Mouse (Mus musculus) kidney, adult 11 months (tissue): ENCODE results near the gene Olfr1416.
"Not testable (repeated sequence)": the region's sequence is repeated elsewhere in the genome, so short reads cannot be mapped to it uniquely, and the experiment has no call there.

ENCODE experiments used
- DNase-seq: peaks from one replicate; pipeline ENCODE4 v3.0.0; 2022

Olfr1416 gene

GRCm38 (mm10) chr1:92485013-92485412, at the start of gene Olfr1416:
Gene Olfr1416, minus strand, starts transcription at chr1:92485113.
- no peak for DNase-seq

DNA sequence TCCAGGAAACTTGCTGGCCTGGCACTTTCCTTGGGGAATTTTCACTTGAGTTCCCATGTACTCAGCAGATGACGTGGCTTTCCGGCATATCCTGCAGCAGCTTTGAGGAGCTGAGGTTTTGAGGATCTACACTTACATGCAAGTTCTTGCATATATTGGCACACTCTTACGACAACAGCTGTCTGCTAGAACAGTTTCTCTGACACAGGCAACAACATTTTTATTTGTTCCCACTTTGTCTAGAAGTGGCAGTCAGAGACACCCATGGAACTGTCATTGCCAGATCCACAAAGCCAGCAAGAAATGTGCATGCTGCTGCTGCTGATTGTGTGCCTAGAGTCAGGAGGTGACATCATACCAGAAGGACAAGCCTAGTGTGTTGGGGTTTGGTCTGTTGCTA, 38.9 kb upstream of the Olfr1416 start:
- DNase-seq: no peak

- DNase-seq: no peak
Observed at GRCm38 (mm10) chr1:92521376-92521775, 36.5 kb upstream of the Olfr1416 start.

GRCm38 (mm10) chr1:92519046-92519445, 34.1 kb upstream of the Olfr1416 start:
- no peak for DNase-seq

DNA sequence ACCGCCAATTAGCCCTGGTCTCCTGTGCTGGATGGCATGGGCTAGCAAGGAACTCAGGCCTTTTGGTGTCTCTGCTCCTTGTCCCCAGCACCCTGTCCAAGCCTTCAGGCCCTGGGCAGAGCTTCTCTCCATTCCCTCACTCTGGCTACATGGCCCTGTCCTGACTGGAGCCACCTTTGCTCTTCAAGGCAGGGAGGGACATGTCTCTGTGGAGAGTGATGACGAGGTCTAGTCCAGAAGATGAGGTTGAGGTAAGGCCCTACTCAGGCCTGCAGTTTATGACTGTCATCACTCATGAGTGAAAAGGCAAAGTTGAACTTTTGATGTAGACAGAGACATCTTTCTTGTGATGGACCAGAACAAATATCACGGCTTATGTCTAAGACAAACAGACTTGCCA, 33.6 kb upstream of the Olfr1416 start, which contains the start of gene Olfr1414:
Gene Olfr1414 (minus strand): TSS at position 101 of the 400 bp plus-strand sequence.
- DNase-seq: no peak

DNA sequence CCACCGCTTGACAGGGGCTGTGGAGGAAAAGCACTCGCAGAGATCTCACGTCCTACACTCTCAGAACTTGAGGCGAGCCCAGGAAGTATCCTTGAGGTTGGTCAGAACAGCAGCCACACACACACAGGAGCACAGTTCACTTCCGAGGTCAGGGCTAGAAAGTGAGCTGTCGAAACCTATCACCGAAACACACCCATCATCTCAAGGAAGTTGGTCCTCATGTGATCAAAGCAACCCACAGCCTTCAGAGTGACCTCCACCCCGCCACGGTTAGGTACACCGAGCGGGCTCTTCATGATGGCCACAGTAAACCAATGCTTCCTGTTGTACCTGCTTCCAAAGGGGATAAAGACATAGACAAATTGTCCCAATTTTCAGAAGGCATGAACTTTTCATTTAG, 30.5 kb upstream of the Olfr1416 start:
- DNase-seq: no peak

GRCm38 (mm10) chr1:92511646-92512045, 26.7 kb upstream of the Olfr1416 start:
- not testable (repeated sequence) for DNase-seq

- no peak for DNase-seq
Observed at GRCm38 (mm10) chr1:92496001-92496400, 11.1 kb upstream of the Olfr1416 start, which contains the start of gene Olfr1415. Gene Olfr1415, minus strand, starts transcription at chr1:92496101.

DNA sequence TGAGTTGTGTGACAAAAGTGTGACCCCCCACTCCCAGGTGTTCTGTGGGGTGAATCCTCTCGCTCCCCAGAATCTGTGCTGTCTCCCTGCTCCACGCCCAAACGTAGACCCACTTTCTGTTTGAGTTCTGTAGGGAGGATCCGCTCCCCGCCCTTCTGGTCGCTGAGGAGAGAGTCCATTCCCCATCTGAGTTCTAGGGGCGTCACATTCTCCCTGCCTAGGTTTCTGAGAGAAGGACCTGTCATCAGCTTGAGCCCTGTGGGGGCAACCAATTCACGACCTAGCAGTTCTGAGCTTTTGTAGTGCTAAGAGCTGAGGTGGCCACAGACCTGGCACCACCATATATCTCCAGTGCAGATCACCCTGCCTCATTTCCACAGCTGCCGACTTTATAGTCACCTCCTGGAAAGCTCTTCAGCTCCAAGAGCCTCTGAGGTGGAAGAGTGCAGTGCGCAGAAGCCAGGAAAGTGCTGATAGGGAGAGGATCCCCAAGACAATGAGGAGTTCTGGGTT, 10.8 kb downstream of the Olfr1416 start:
- no peak for DNase-seq

- peak; percentile 88 for DNase-seq
Observed at GRCm38 (mm10) chr1:92473165-92474041, 11.5 kb downstream of the Olfr1416 start, which contains the start of gene Ndufa10. Gene Ndufa10, minus strand, starts transcription at chr1:92473860.

- DNase-seq: no peak
Observed at GRCm38 (mm10) chr1:92468891-92469290, 16.0 kb downstream of the Olfr1416 start.

DNA sequence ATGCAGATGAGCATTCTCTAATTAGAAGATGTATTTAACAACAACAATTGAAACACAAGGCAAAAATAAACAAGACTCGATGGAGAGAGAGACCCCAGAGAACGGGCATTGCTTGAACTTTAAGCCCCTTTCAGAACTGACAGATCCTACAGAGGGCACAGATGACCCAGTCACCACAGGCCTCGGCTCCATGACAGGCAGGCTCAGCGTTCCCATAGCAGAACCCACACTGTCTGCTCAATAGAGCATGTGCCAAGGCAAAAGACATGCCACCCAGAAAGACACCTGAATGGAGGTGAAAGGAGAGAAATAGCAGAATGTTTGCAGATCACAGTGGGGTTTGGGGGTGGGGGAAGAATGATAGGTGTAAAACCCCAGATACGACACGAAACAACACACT, 26.5 kb downstream of the Olfr1416 start:
- no peak for DNase-seq

DNA sequence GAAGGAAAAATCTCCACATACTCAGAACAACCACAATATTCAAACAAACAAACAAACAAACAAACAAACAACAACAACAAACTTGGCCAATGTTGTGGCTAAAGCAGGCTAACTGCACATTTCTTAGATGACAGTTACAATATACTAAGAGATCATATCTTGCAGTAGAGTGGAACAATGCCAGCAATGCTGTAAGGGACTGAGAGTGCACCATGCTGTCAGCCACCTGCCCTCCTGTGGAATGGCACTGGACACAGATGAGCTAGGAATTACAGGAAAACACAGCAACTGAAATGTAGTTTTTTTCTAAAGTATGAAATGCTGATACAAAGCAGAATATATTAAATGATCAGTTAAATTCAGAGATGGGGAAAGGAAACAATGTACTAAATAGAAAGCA, 27.2 kb downstream of the Olfr1416 start:
- no peak for DNase-seq

DNA sequence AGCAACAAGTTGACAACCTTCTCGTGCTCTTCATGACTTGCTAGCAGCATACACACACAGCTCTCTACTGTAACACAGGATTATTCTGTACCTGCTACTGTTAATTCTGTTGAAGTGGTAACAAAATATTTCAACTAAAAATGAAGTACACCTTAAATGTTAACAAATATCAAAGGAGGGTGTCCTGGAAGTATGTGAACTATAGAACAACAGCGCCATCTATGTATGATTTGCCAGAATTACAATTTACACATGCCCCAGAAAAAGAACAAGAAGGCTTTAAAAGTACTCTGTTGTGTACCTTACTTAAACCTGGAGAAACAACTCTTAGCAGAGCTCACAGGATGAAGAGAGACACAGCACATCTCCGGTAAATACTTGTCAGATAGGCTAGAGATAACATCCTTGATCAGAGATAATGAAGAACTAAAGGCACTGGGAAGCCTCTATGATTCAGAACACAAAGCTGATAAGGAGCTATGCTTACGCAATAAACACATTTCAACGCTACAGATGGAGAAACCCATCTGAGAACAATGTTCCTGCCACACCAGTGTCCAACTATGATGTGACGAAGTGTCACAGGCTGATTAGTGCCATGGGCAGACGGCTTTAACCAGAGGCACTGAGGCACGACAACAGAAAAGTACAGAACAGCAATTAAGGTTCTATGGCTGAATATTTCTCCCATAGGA, 31.0 kb downstream of the Olfr1416 start:
- no peak for DNase-seq

- no peak for DNase-seq
Observed at GRCm38 (mm10) chr1:92448293-92448692, 36.6 kb downstream of the Olfr1416 start.

DNA sequence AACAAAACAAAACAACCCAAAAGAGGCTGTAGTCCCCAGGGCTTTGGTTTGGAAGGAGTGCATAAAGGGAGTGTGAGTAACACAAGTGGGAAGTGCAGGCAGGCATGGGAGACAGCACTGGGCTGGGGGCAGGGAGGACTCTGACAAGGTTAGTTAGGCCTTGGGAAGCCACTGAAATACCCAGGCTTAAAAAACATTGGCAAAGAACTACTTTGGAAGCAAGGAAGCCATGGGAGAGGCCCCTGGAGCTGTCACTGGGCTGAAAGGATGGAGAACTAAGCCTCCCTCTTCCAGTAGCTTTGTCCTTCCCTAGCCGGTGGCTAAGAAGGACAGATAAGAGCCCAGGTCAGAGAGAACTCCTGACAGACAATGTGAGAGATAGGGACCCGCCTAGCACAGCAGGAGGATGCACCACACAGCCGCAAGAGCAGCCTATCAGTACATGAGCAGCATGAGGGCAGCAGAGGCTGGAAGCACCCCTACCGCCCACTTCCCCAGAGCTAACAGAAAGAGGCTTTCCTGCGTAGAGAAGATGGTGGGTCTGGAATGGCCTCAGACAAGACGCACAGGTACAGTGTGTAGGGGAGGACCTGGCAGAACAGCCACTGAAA, 43.4 kb downstream of the Olfr1416 start:
- DNase-seq: no peak

GRCm38 (mm10) chr1:92440066-92440750, 44.7 kb downstream of the Olfr1416 start:
- DNase-seq: no peak

DNA sequence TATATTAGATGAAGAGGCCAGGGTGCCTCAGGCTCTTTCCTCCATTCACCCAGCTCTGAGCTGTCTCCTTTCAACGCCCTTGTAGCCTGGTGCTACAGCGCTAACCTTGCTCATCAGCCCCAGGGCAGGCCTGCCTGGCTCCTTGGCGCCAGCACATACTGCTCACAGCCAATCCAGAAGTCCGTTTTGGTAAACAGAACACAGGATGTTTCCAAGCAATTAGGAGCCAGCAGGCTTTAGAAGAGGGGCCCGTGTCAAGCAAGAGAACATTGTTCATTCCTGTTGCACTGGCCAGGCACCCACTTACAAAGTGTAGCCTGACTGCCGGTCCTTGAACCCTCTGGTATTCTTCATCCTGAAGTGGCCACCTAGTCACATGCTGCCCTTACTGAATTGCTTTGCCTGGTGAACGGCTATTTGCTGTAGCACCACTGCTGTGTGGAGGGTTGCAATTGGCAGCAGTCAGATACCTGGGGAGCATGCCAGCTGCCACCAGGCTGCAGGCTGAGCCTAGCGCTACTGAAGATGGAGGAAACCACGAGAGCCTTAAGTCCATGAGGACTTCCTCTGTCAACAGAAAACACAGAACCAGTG, 47.1 kb downstream of the Olfr1416 start:
- peak; percentile 14 for DNase-seq

- no peak for DNase-seq
Observed at GRCm38 (mm10) chr1:92436831-92437321, 48.0 kb downstream of the Olfr1416 start.

DNA sequence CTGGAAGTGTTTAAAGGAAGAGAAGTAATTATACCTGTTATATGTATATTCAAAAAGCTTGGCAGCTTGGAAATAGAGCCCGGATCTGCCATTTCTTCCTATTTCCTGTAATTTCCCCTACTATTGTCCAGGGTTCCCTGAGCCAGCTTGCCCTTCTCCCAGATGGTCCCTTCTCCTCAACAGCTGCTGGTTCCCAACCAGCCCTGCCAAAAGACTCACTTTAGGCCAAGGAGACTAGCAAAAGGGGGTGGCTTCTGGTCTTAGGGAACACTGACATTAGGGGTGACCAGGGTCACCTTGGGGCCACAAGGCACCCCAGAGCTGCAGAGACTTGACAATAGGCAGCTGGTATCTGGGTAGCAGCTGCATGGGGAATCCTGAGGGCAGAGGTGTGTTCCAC, 49.9 kb downstream of the Olfr1416 start:
- DNase-seq: no peak

GRCm38 (mm10) chr1:92432791-92433190, 52.1 kb downstream of the Olfr1416 start:
- DNase-seq: no peak

DNA sequence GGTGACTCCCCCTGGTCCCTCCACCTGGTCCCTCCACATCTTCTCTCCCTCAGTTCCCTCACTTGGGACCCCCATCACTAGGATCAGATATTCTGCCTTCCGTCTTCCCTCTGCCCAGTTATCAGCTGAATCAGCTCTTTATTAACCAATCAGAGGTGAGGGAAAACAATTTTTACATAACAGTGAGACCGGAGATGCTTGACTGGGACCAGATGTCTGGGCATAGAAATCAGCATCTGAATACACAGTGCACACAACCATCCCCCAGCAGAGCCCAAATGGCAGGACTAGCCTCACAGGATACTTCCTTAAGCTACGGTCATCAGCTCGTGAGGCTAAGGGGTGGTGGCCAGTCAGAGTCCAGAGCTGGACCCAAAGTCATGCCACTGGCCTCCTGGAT, 52.8 kb downstream of the Olfr1416 start:
- no peak for DNase-seq
